Comparison of ENCODE assay signal across 9 mouse cellular contexts in genomic region chr5:113365921-113366320, GRCm38 (mm10). TPM values are rescaled to one million over a fixed set of nuclear protein-coding genes. Genes with fewer than 3 reads are reported as not detected.
DNase-seq lines count a peak whose midpoint lies in the region; TF ChIP-seq lines count a peak whose summit lies in the region.
"Had no signal": no experiment of that assay in that cellular context is flagged by ENCODE, and none has a peak within 500 bp of the region (broad histone marks: within the 10 kb centered on the region; RNA-seq: fewer than 3 reads in every experiment).

No protein-coding gene starts in this region.

- H3K36me3 ChIP-seq in ES-E14 (ENCODE audit: control insufficient read depth, insufficient read depth, low read length, poor library complexity, severe bottlenecking): no peaks in the 10 kb centered on the region

- no peak overlapping the region for H3K9ac ChIP-seq in ES-E14 (ENCODE audit: insufficient read depth, low read depth, low read length, poor library complexity, severe bottlenecking)

- H3K9me3 ChIP-seq in ES-E14 (ENCODE audit: control insufficient read depth, insufficient read depth, low read depth, low read length): no peaks in the 10 kb centered on the region

- H3K4me3 ChIP-seq in ES-E14 (ENCODE audit: insufficient read depth in 1 of 2, low read depth in 1 of 2, low read length in 2 of 2, poor library complexity in 1 of 2, severe bottlenecking in 1 of 2): no peak overlapping the region
- H3K4me3 ChIP-seq in embryonic fibroblast, embryonic 13.5 days (ENCODE audit: insufficient read depth, low read length): no peak overlapping the region

- intact Hi-C loops in heart, postnatal 25 days (cut with DNase I): loop anchor here (1.0 to 2.0 kb wide), 4 partner anchors 105 to 449 kb away; partner anchors contain the start of gene 1700069L16Rik

- in situ Hi-C loops in ES-E14 (cut with MboI; ENCODE audit: low sequenced_read_pairs in 2 of 2, unreplicated experiment in 2 of 2): loop anchor here in 1 of 2 experiments (10.0 kb wide), 1 partner anchor 449 kb away; no protein-coding TSS in a partner anchor

- H3K27ac ChIP-seq in ES-E14 (ENCODE audit: insufficient read depth, low read depth, low read length, poor library complexity, severe bottlenecking): no peak overlapping the region
- H3K27ac ChIP-seq in embryonic fibroblast, embryonic 13.5 days (ENCODE audit: insufficient read depth, low read length): no peak overlapping the region

- peak; percentile 87 for DNase-seq in ES-E14 (ENCODE audit: low read depth, low spot score)
- DNase-seq in brain, adult 2 months (ENCODE audit: low read depth, low spot score): peak; percentile 93
- DNase-seq in heart, postnatal 25 days (ENCODE audit: low spot score): peak; percentile 42
- DNase-seq in layer of hippocampus, adult 9-10 months (ENCODE audit: low spot score): peak; percentile 84
- peak; percentile 54 for DNase-seq in lung, postnatal 25 days (ENCODE audit: low spot score)
- peak; percentile 68 for DNase-seq in retina, postnatal 7 days (ENCODE audit: low read depth, low spot score)
- DNase-seq in urinary bladder, postnatal 4 days (ENCODE audit: low spot score in 2 of 2): peak; percentile 59 to 79

- peak; percentile 93 for TF ChIP-seq CTCF in embryonic fibroblast, embryonic 13.5 days (IDR thresholded peaks at IDR 0.05; ENCODE audit: borderline replicate concordance, insufficient read depth, low read length)

- TF ChIP-seq POLR2A in embryonic fibroblast, embryonic 13.5 days (IDR thresholded peaks at IDR 0.05; ENCODE audit: low read depth, low read length): no peak

- H3K4me1 ChIP-seq in ES-E14 (ENCODE audit: control insufficient read depth in 2 of 2, insufficient read depth in 2 of 2, low read length in 2 of 2, poor library complexity in 1 of 2): peaks cover 5 to 6% of the 10 kb centered on the region in 2 experiments; a peak in 2 of 4 replicates
- H3K4me1 ChIP-seq in embryonic fibroblast, embryonic 13.5 days (ENCODE audit: control insufficient read depth, insufficient read depth, low read length): no peaks in the 10 kb centered on the region

TF ChIP-seq in ES-E14, 5 proteins besides CTCF, POLR2A, EP300 and RAD21:
- TF ChIP-seq MAFK (IDR thresholded peaks at IDR 0.05; ENCODE audit: insufficient read depth, low read depth, low read length): 0 out of 2 replicates have a peak, but pooled peaks have one; percentile 12
- no peak for TF ChIP-seq HCFC1 (IDR thresholded peaks at IDR 0.05; ENCODE audit: borderline replicate concordance, insufficient read depth, low read length)
- TF ChIP-seq ZNF384 (IDR thresholded peaks at IDR 0.05; ENCODE audit: low read depth, low read length): peak; percentile 38; the same call in 1 of the 2 replicates
- no peak for TF ChIP-seq CHD2 (IDR thresholded peaks at IDR 0.05; ENCODE audit: low read depth, low read length)
- peak; percentile 96; the same call in 1 of the 2 replicates for TF ChIP-seq ZC3H11A (IDR thresholded peaks at IDR 0.05; ENCODE audit: borderline replicate concordance, low read depth, low read length)

RNA-seq across cellular contexts. Expression of gene Aym1, which starts 8.8 kb away (rescaled TPM):
- 1.3 TPM in 1 of 2 replicates, not detected in the other for total RNA-seq in ES-E14 (2012; rRNA removed)
- polyA plus RNA-seq in embryonic fibroblast, embryonic 13.5 days (2011; ENCODE audit: insufficient read length, low read depth, missing spikeins): not detected in 2 replicates
- not detected for total RNA-seq in heart, postnatal 25 days (2021)
- polyA plus RNA-seq: liver, embryonic 16.5 days had no signal

RNA-seq across cellular contexts. Expression of gene Sgsm1, which starts 55.3 kb away (rescaled TPM):
- total RNA-seq in ES-E14 (2012; rRNA removed): 7.1 and 11.6 TPM in 2 replicates
- 1.1 and 1.9 TPM in 2 replicates for polyA plus RNA-seq in embryonic fibroblast, embryonic 13.5 days (2011; ENCODE audit: insufficient read length, low read depth, missing spikeins)
- 1 to 10 TPM in 1 of 2 experiments, under 1 TPM in 1; 0.52 to 1.1 TPM for total RNA-seq in heart, postnatal 25 days (2021)

Comparison
In these comparisons a context has a peak if more than half of its experiments do, and no peak if none do; other contexts are left out.
1. DNase-seq: peak in every context shown above with its lines; median percentile 93 in brain, adult 2 months; 87 in ES-E14; 84 in layer of hippocampus, adult 9-10 months; 69 in urinary bladder, postnatal 4 days; 68 in retina, postnatal 7 days; 54 in lung, postnatal 25 days; 42 in heart, postnatal 25 days.